Mouse (Mus musculus) liver, embryonic 14.5 days (tissue): ENCODE results near the gene Pde10a.

Experiments used
- CTCF ChIP-seq: IDR thresholded peaks from 2 replicates; pipeline ENCODE4 v1.5.1; 2016; ENCODE audit warnings: antibody characterized with exemption, low read depth, control low read depth
- EP300 ChIP-seq: IDR thresholded peaks from 2 replicates; pipeline ENCODE4 v1.6.1; 2016; ENCODE audit warnings: antibody characterized with exemption, low read depth

DNA sequence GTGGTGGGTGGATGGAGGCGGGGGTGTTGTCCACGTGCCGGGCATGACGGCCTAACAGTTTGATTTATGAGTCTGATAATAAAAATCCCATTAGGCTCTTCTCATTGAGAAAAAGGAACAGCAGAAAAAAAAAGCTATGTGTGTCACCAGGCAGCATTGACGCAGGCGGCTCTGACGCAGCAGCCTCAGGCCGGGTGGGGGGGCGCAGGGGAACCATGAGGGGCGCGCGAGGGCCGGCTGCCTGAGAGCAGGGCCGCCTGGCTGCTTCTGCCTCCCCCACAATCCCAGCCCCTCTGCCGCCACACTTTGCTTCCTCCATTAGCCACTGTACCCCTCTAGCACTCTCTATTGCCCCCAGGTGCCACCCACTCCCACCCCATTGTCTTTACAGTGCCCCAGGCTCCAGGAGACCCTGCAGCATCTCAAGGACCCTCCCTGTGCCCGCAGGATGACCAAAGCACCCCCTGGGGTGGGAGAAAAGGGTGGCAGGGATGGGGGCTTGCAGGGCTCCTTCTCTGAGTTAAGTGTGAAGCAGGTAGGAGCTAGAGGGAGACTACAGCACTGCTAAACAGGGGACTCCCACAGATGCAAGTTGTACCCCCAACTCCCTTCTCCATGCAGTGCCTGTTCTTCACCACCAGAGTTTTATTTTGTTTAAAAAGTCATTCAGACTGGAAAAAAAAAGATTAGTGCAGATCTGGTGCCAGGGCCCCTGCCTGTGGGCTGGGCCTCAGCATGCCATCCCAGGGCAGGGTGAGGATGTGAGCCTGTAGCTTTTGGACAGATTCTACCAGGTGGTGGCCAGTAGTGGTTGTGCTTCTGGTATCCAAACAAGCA lies 16.6 kb upstream of the Pde10a start:
- TF ChIP-seq EP300 (no peak), CTCF (no peak)
